Mouse (Mus musculus) kidney, adult 18-20 months (tissue): ENCODE measurements at regions not wholly inside any gene's neighbourhood (a gene's known extent, or its start where the extent isn't known, plus 50 kb on each side); places are given as distances from the start of the nearest gene placed in this dataset.
A peak's percentile ranks its signal among the peaks of the same experiment; 100 is the strongest.

Experiments used
- DNase-seq: peaks from one replicate; pipeline ENCODE4 v3.0.0; 2021

DNA sequence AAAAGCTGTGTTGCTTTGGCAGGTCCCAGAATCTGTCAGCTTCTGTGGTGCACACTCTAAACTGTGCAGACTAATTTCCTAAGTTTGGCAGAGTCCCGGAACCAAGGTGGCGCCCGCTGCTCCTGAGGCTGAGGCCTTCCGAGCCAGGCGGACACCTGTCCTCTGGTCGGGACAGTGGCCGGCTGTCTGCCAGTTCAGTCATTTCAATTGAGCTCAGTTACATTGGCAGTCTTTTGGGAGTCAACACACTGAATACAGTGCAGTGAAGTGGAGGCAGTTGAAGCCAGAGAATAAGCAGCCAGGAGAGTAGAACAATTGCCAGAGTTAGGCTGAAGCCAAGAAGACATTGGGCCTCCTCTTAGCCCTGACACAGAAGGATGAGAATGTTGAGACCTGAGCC is 164.2 kb downstream of the Cdh19 start:
- DNase-seq, result no peak

- peak; percentile 33 for DNase-seq
Observed at GRCm38 (mm10) chr1:110799157-110799764, 178.1 kb downstream of the Cdh19 start.

GRCm38 (mm10) chr1:110790586-110790985 is 186.8 kb downstream of the Cdh19 start:
- no peak for DNase-seq

DNA sequence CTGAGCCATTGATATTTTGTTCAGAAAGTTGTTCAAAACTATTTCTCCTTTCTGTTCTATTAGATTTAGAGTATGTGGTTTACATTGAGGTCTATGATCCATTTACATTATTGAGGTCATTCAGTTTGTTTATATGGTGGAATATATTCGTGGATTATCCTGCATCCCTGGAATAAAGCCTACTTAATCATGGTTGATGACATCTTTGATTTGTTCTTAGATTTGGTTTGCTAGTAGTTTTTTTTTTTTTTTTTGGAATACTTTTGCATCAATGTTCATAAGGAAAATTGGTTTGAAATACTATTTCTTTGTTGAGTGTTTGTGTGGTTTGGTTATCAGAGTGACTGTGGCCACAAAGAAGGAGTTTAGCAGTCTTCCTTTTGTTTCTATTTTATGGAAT is 202.0 kb downstream of the Cdh19 start:
- DNase-seq, result no peak

DNA sequence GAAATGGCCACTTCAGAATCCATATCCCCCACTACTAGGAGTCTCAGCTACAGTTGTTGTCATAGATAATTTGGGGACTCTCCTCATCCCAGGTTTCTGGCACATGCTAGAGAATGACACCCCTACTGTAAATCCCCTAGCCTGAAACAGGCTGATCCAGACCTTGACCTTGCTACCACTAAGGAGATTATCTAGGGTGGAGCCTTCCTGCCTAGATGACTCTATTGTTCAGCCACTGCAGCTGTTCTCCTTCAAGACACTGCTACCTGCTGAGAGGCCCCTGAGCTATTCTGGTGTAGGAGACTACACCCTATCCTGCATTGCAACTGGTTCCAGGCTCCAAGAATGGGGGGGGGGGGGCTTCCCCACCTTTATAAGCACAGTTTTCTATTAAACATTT is 202.5 kb downstream of the Cdh19 start:
- no peak for DNase-seq

GRCm38 (mm10) chr1:110774096-110774495 is 203.3 kb downstream of the Cdh19 start:
- DNase-seq, result no peak

DNA sequence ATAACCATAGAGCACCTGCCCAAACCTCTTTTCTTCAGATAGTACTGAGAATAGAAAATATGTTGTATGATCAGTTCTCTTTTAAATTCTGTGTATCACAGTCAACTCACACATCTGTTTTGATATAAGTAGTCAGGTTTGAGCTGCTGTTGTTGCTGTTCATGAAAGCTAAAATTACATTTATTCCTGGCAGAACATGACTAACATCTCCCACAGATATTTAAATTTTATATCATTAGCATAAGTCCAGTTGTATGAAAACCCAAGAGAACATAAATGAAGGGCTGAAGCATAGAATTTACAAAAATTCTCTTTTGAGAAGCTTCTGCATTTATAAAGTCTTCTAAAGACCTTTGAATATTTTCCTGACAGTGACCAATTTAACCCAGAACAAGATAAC is 252.5 kb downstream of the Cdh19 start:
- no peak for DNase-seq
